Mouse (Mus musculus): ENCODE measurements at regions not wholly inside any gene's neighbourhood (a gene's known extent, or its start where the extent isn't known, plus 50 kb on each side); places are given as distances from the start of the nearest gene placed in this dataset.

DNA sequence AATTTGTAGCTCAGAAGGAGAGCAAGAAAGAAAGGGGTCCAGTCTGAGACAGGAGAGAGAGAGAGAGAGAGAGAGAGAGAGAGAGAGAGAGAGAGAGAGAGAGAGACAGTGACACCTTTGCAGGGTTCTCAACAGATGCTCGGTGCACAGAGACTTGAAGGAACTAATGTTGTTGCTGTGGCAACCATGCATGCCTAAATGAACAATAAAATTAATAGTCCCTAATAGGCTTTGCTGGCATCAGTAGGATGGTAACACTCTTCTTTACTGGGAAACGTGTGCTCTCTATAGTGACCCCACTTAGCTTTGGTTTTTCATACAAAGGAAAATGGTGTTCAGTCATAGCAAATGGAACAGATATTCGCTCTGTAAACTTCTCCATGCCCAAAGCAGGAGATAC, 69.5 kb upstream of the Gnao1 start:
- Histone ChIP-seq H3ac (ENCODE audit: control insufficient read depth, insufficient read length) (no peak overlapping the region), H3K79me2 (ENCODE audit: control insufficient read depth, insufficient read depth) (no peaks in the 10 kb centered on the region), H3K27me3 (ENCODE audit: control insufficient read depth, insufficient read depth, insufficient read length) (peaks cover 4% of the 10 kb centered on the region), H3K4me3 (no peak overlapping the region), H3K36me3 (ENCODE audit: control insufficient read depth, insufficient read depth) (no peaks in the 10 kb centered on the region), H3K4me2 (ENCODE audit: low read depth) (no peak overlapping the region)
- no peak for TF ChIP-seq MYOD1 (IDR thresholded peaks at IDR 0.05; ENCODE audit: control insufficient read depth in 1 of 3, insufficient read length in 2 of 3, low read depth in 2 of 3)
- TF ChIP-seq TCF3 (IDR thresholded peaks at IDR 0.05; ENCODE audit: insufficient read length, low read depth), result no peak
- TF ChIP-seq E2F4 (IDR thresholded peaks at IDR 0.05; ENCODE audit: insufficient read depth), result no peak
- no peak for TF ChIP-seq USF1 (IDR thresholded peaks at IDR 0.05; ENCODE audit: low read depth)
- TF ChIP-seq TCF12 (IDR thresholded peaks at IDR 0.05; ENCODE audit: insufficient read depth, poor library complexity, severe bottlenecking), result no peak
- no peak for TF ChIP-seq SRF (IDR thresholded peaks at IDR 0.05; ENCODE audit: control insufficient read depth, insufficient read length, low read depth)
- TF ChIP-seq REST (IDR thresholded peaks at IDR 0.05; ENCODE audit: insufficient read depth, insufficient read length), result no peak
- TF ChIP-seq MAX (IDR thresholded peaks at IDR 0.05; ENCODE audit: low read depth), result no peak
- TF ChIP-seq CEBPB (IDR thresholded peaks at IDR 0.05; ENCODE audit: insufficient read depth, poor library complexity, severe bottlenecking), result no peak
- TF ChIP-seq POLR2A (IDR thresholded peaks at IDR 0.05; ENCODE audit: insufficient read length, low read depth), result no peak
- TF ChIP-seq POLR2AphosphoS2 (IDR thresholded peaks at IDR 0.05; ENCODE audit: insufficient read length, low read depth), result no peak
- TF ChIP-seq MYOG (IDR thresholded peaks at IDR 0.05; ENCODE audit: control insufficient read depth in 1 of 3, insufficient read depth in 1 of 3, insufficient read length in 2 of 3, low read depth in 2 of 3), result no peak

DNA sequence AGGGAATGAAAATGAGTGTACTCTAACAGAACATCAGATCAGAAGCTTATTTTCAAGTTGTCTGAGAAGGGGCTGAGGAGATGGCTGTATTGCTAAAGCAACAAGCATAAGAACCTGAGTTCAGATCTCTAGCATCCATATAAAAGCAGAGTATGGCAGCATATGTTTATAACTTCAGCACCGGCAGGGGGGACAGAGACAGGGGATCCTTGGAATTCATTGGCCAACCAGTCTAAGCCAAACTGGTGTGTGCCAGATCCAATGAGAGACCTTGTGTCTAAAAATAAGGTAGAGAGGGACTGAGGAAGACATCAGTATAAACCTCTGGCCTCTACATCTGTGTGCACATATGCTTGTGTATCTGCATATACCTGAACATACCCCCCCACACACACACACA, 61.0 kb upstream of the Gnao1 start:
- Histone ChIP-seq H3ac (ENCODE audit: control insufficient read depth, insufficient read length) (no peak overlapping the region), H3K27me3 (ENCODE audit: control insufficient read depth, insufficient read depth, insufficient read length) (peaks cover 25% of the 10 kb centered on the region)

DNA sequence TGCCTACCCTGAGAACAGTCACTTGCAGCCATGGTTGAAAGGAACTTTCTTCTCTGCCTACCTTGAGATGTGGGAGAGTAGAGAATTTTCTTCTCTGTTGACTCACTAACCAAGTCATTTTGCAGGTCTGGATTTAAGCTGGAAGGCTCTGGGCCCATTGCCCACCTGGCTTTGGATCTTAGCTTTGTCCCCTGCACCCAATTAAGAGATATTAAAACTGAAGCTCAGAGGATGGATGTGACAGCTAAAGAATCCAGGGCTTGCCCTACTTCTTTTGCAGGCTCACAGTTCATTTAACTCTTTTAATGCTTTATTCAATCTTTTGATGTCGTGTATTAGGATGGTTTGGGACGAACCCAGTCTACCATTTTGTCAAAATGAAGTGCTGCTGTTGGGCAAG, 58.8 kb upstream of the Gnao1 start:
- TF ChIP-seq MAX (IDR thresholded peaks at IDR 0.05; ENCODE audit: low read depth) (no peak), MYOG (IDR thresholded peaks at IDR 0.05; ENCODE audit: control insufficient read depth in 1 of 3, insufficient read depth in 1 of 3, insufficient read length in 2 of 3, low read depth in 2 of 3) (no peak), USF1 (IDR thresholded peaks at IDR 0.05; ENCODE audit: low read depth) (no peak), SRF (IDR thresholded peaks at IDR 0.05; ENCODE audit: control insufficient read depth, insufficient read length, low read depth) (no peak), CEBPB (IDR thresholded peaks at IDR 0.05; ENCODE audit: insufficient read depth, poor library complexity, severe bottlenecking) (no peak), TCF12 (IDR thresholded peaks at IDR 0.05; ENCODE audit: insufficient read depth, poor library complexity, severe bottlenecking) (no peak), E2F4 (IDR thresholded peaks at IDR 0.05; ENCODE audit: insufficient read depth) (no peak), POLR2A (IDR thresholded peaks at IDR 0.05; ENCODE audit: insufficient read length, low read depth) (no peak)
- no peak overlapping the region for H3K4me3 ChIP-seq
- H3K36me3 ChIP-seq (ENCODE audit: control insufficient read depth, insufficient read depth), result no peaks in the 10 kb centered on the region
- H3K4me2 ChIP-seq (ENCODE audit: low read depth), result no peak overlapping the region
- H3ac ChIP-seq (ENCODE audit: control insufficient read depth, insufficient read length), result no peak overlapping the region
- H3K27me3 ChIP-seq (ENCODE audit: control insufficient read depth, insufficient read depth, insufficient read length), result peaks cover 26% of the 10 kb centered on the region
- H3K79me2 ChIP-seq (ENCODE audit: control insufficient read depth, insufficient read depth), result no peaks in the 10 kb centered on the region

More for the DNA sequence above, 61.0 kb upstream of the Gnao1 start:
- no peaks in the 10 kb centered on the region for H3K36me3 ChIP-seq (ENCODE audit: control insufficient read depth, insufficient read depth)
- TF ChIP-seq USF1 (IDR thresholded peaks at IDR 0.05; ENCODE audit: low read depth), result no peak
- TF ChIP-seq POLR2AphosphoS2 (IDR thresholded peaks at IDR 0.05; ENCODE audit: insufficient read length, low read depth), result no peak
- no peak for TF ChIP-seq POLR2A (IDR thresholded peaks at IDR 0.05; ENCODE audit: insufficient read length, low read depth)
- no peak for TF ChIP-seq MYOD1 (IDR thresholded peaks at IDR 0.05; ENCODE audit: control insufficient read depth in 1 of 3, insufficient read length in 2 of 3, low read depth in 2 of 3)
- TF ChIP-seq CEBPB (IDR thresholded peaks at IDR 0.05; ENCODE audit: insufficient read depth, poor library complexity, severe bottlenecking), result no peak
- TF ChIP-seq TCF12 (IDR thresholded peaks at IDR 0.05; ENCODE audit: insufficient read depth, poor library complexity, severe bottlenecking), result no peak
- TF ChIP-seq SRF (IDR thresholded peaks at IDR 0.05; ENCODE audit: control insufficient read depth, insufficient read length, low read depth), result no peak
- no peak for TF ChIP-seq TCF3 (IDR thresholded peaks at IDR 0.05; ENCODE audit: insufficient read length, low read depth)
- no peak for TF ChIP-seq MYOG (IDR thresholded peaks at IDR 0.05; ENCODE audit: control insufficient read depth in 1 of 3, insufficient read depth in 1 of 3, insufficient read length in 2 of 3, low read depth in 2 of 3)
- no peak for TF ChIP-seq E2F4 (IDR thresholded peaks at IDR 0.05; ENCODE audit: insufficient read depth)
- no peak for TF ChIP-seq MAX (IDR thresholded peaks at IDR 0.05; ENCODE audit: low read depth)
- no peak for TF ChIP-seq REST (IDR thresholded peaks at IDR 0.05; ENCODE audit: insufficient read depth, insufficient read length)
- no peaks in the 10 kb centered on the region for H3K79me2 ChIP-seq (ENCODE audit: control insufficient read depth, insufficient read depth)
- no peak overlapping the region for H3K4me2 ChIP-seq (ENCODE audit: low read depth)
- H3K4me3 ChIP-seq, result no peak overlapping the region

DNA sequence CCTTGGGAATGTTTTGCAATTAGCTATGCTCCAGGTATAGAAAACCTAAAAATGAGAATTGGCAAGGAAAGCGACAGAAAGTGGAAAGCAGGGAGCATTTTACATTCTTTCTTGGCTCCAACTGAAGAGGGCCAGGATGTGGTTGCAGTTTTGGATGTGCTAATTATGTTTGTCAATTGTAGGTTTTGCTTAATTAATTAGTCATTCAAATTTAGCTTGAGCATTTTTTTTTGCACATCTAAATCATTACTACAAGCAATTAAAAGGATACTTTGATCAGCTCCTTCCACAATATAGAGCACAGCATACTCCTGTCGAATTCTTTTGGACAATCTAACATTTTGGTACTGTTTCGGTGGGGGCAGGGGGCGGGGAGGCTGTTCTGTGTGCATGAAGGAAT, 53.8 kb upstream of the Gnao1 start:
- H3K4me3 ChIP-seq, result no peak overlapping the region
- H3ac ChIP-seq (ENCODE audit: control insufficient read depth, insufficient read length), result no peak overlapping the region
- H3K79me2 ChIP-seq (ENCODE audit: control insufficient read depth, insufficient read depth), result no peaks in the 10 kb centered on the region
- TF ChIP-seq USF1 (IDR thresholded peaks at IDR 0.05; ENCODE audit: low read depth), result no peak
- H3K36me3 ChIP-seq (ENCODE audit: control insufficient read depth, insufficient read depth), result no peaks in the 10 kb centered on the region
- no peak overlapping the region for H3K4me2 ChIP-seq (ENCODE audit: low read depth)
- peaks cover 18% of the 10 kb centered on the region for H3K27me3 ChIP-seq (ENCODE audit: control insufficient read depth, insufficient read depth, insufficient read length)

Data from myocyte (in vitro differentiated cells).